Mouse (Mus musculus): Measurements from ENCODE around the gene Aebp2. TPM values are rescaled to one million over a fixed set of nuclear protein-coding genes. Genes with fewer than 3 reads are reported as not detected.
"Not testable (repeated sequence)": the region's sequence is repeated elsewhere in the genome, so short reads cannot be mapped to it uniquely, and the experiment has no call there.

The Aebp2 gene
- total RNA-seq (2021) = 10 to 100 TPM; 40.6 to 41.7 TPM
- long read RNA-seq, experiment 1, transcript Aebp2-202 (8 exons, 3,727 nt) = major isoform, 13 of 44 reads
- long read RNA-seq, experiment 1, partial matches to known transcripts = 0 of 44 reads
- long read RNA-seq, experiment 1, other reads (novel, unspliced or antisense) = 30 of 44 reads
- long read RNA-seq, experiment 2, transcript Aebp2-202 (8 exons, 3,727 nt) = major isoform, 16 of 58 reads
- long read RNA-seq, experiment 2, partial matches to known transcripts = 2 of 58 reads
- long read RNA-seq, experiment 2, other reads (novel, unspliced or antisense) = 38 of 58 reads

- no peak for DNase-seq
- intact Hi-C loops (cut with DNase I) = no loop called here
These were observed at the start of gene Aebp2 for GRCm38 (mm10) chr6:140622391-140623225. Aebp2 (plus strand) TSS chr6:140622663.

- intact Hi-C loops (cut with DNase I) = no loop called here
- DNase-seq = no peak
These were observed 47.5 kb upstream of the Aebp2 start for GRCm38 (mm10) chr6:140574943-140575342.

- no peak for DNase-seq
- intact Hi-C loops (cut with DNase I) = no loop called here
These were observed 46.3 kb upstream of the Aebp2 start for GRCm38 (mm10) chr6:140576133-140576532.

- intact Hi-C loops (cut with DNase I) = no loop called here
- peak; percentile 16 to 25 for DNase-seq
These were observed 45.3 kb upstream of the Aebp2 start for GRCm38 (mm10) chr6:140576961-140577821.

DNA sequence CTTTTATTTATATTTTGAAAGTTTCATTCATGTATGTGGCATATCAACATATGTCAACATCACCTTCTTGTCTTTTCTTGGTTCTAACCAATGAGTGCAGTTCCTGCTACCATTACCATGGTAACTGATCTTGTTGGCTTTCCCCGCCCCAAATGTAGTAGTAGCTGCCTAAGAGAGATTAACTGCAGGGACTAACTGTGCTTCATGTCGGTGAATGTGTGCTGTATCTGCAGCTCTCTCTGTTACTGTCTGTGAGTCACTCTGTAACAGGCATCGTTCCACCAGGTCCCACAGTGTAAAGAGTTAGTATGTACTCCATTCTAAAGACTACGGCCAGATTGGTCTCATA, 44.7 kb upstream of the Aebp2 start:
- no peak for DNase-seq
- intact Hi-C loops (cut with DNase I) = no loop called here

DNA sequence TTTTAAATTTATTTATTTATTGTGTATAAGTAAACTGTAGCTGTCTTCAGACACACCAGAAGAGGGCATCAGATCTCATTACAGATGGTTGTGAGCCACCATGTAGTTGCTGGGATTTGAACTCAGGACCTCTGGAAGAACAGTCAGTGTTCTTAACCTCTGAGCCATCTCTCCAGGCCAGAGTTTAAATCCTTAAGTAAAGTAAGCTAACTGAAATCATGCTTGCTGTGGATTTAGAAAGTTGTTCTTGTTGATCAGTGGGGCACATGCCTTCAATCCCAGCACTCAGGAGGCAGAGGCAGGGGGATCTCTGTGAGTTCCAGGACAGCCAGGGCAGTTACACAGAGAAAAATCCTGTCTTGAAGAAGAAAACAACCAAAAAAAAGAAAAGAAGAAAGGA, 43.5 kb upstream of the Aebp2 start:
- DNase-seq; intact Hi-C loops (cut with DNase I): not testable (repeated sequence)

GRCm38 (mm10) chr6:140580170-140580569, 42.3 kb upstream of the Aebp2 start:
- intact Hi-C loops (cut with DNase I) = no loop called here
- DNase-seq = no peak

- intact Hi-C loops (cut with DNase I) = no loop called here
- DNase-seq = no peak
These were observed 35.7 kb upstream of the Aebp2 start for GRCm38 (mm10) chr6:140586714-140587259.

GRCm38 (mm10) chr6:140591331-140591730, 31.1 kb upstream of the Aebp2 start:
- no peak for DNase-seq
- intact Hi-C loops (cut with DNase I) = no loop called here

- intact Hi-C loops (cut with DNase I) = no loop called here
- DNase-seq = no peak
These were observed 29.8 kb upstream of the Aebp2 start for GRCm38 (mm10) chr6:140592713-140593112.

GRCm38 (mm10) chr6:140593420-140594170, 28.9 kb upstream of the Aebp2 start:
- intact Hi-C loops (cut with DNase I) = no loop called here
- peak; percentile 53 to 63 for DNase-seq

- intact Hi-C loops (cut with DNase I); DNase-seq: not testable (repeated sequence)
These were observed 26.9 kb upstream of the Aebp2 start for GRCm38 (mm10) chr6:140595551-140595950.

- no peak for DNase-seq
- intact Hi-C loops (cut with DNase I) = no loop called here
These were observed 24.8 kb upstream of the Aebp2 start for GRCm38 (mm10) chr6:140597381-140598329.

GRCm38 (mm10) chr6:140598516-140598915, 23.9 kb upstream of the Aebp2 start:
- DNase-seq = no peak
- intact Hi-C loops (cut with DNase I) = no loop called here

DNA sequence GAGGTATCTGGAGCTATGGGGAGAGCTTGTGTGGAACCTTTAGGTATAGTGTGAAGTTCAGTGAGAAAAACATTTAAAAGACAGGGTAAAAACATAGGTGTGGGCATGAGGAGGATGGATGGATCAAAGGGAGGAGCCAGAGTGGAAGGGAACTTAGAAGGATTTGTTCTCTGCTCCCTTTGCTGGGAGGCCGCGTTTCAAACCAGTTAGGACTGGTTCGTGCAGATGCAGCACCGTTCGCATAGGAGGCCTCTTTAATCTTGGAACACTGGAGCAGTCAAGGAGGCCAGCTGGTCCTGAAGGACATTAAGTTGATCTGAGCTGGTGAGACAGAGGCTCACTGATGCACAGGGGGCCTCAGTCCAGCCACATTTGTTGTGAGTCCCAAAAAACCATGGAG, 23.1 kb upstream of the Aebp2 start:
- intact Hi-C loops (cut with DNase I) = no loop called here

DNA sequence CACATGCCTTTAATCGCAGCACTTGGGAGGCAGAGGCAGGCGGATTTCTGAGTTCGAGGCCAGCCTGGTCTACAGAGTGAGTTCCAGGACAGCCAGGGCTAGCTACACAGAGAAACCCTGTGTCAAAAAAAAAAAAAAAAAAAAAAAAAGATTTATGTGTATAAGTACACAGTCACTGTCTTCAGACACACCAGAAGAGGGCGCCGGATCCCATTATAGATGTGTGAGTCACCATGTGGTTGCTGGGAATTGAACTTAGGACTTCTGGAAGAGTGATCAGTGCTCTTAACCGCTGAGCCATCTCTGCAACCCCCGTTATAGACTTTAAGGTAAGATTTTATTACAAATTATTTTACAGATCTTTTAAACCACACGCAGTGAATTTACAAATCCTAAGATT, 21.8 kb upstream of the Aebp2 start:
- intact Hi-C loops (cut with DNase I); DNase-seq: not testable (repeated sequence)

More for the DNA sequence above, 23.1 kb upstream of the Aebp2 start:
- DNase-seq = no peak

DNA sequence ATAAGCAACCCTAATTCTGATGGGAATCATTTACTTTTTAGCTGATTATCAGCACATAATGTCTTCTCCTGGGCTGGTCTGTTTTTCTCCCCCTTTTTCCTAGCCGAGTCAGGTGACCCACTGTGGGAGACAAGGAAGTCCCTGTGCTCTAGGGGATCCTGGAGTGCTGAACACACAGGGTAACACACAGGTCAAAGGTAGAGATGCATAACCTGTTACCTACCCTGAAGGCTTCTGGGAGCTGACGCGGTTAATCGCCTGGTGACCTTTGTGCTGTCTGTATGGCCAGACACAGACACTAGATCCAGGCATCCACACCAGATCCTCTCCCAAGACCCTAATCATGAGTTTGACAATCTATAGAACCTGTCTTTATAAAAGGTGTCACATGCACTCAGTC, 21.3 kb upstream of the Aebp2 start:
- no peak for DNase-seq
- intact Hi-C loops (cut with DNase I) = no loop called here

- no peak for DNase-seq
- intact Hi-C loops (cut with DNase I) = no loop called here
These were observed 19.1 kb upstream of the Aebp2 start for GRCm38 (mm10) chr6:140603228-140603944.
